Mouse (Mus musculus): Measurements from ENCODE around the gene Slc1a2.

Slc1a2 gene

DNA sequence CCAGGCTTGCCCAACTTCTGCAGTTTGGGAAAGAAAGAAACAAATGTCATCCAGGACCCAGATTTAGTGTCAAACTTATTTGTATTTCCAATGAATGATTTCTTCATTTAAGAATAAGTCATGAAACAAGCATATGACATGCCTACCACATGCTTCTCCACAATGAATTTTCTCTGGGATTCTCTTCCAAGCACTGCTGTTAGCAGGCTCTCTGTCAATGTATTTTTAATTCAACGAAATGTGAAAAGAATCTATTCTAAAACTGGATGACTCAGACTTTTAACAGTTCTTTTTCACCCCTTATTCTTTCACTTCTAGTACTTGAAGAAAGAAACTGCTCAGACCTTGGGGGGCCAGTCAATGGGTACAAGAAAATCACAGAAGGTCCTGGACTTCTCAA lies 24.4 kb upstream of the Slc1a2 start:
- Histone ChIP-seq H3K4me1 (replicated peaks; ENCODE audit: low read depth, low read length) (no peaks in the 10 kb centered on the region), H3K4me3 (replicated peaks; ENCODE audit: low read length) (no peak overlapping the region), H3K9me3 (ENCODE audit: low read length) (no peaks in the 10 kb centered on the region), H3K36me3 (ENCODE audit: insufficient read depth, low read length) (no peaks in the 10 kb centered on the region), H3K27me3 (ENCODE audit: insufficient read depth, low read length) (no peaks in the 10 kb centered on the region)
- TF ChIP-seq NANOG (IDR thresholded peaks at IDR 0.05; ENCODE audit: borderline replicate concordance, low read length): no peak
- TF ChIP-seq POU5F1 (IDR thresholded peaks at IDR 0.05; ENCODE audit: borderline replicate concordance, low read length): no peak
- no peak for TF ChIP-seq CTCF (conservative IDR thresholded peaks at IDR 0.05; ENCODE audit: low read length)

- TF ChIP-seq POU5F1 (IDR thresholded peaks at IDR 0.05; ENCODE audit: borderline replicate concordance, low read length): no peak
- TF ChIP-seq NANOG (IDR thresholded peaks at IDR 0.05; ENCODE audit: borderline replicate concordance, low read length): no peak
- TF ChIP-seq CTCF (conservative IDR thresholded peaks at IDR 0.05; ENCODE audit: low read length): no peak
- H3K9me3 ChIP-seq (ENCODE audit: low read length): no peaks in the 10 kb centered on the region
- no peaks in the 10 kb centered on the region for H3K27me3 ChIP-seq (ENCODE audit: insufficient read depth, low read length)
- H3K36me3 ChIP-seq (ENCODE audit: insufficient read depth, low read length): no peaks in the 10 kb centered on the region
- no peaks in the 10 kb centered on the region for H3K4me1 ChIP-seq (replicated peaks; ENCODE audit: low read depth, low read length)
- no peak overlapping the region for H3K4me3 ChIP-seq (replicated peaks; ENCODE audit: low read length)
These were observed 22.9 kb upstream of the Slc1a2 start for GRCm38 (mm10) chr2:102635523-102636060.

DNA sequence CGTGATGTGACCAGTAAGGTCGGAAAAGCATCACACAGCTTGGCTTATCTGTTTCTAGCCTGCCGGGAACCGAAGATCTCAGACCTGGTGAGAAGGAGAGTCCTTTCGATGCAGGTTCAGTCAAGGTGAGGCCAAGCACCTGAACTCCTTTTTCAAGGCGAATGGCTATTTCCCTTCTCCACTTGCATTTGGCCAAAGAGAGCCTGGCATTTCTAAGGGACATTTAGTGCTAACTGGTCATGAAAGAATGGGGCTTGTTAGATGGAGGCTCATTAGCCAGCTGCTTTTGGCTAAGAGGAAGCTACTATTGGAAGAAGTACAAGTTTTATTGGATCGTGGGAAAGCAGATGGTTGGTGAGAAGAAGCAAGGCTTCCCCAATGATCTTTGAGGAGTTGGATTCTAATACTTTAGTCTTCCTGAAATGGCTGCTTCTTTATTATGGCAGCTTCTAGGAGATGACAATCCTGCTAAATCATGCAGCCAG lies 22.3 kb upstream of the Slc1a2 start:
- TF ChIP-seq POU5F1 (IDR thresholded peaks at IDR 0.05; ENCODE audit: borderline replicate concordance, low read length) (no peak), NANOG (IDR thresholded peaks at IDR 0.05; ENCODE audit: borderline replicate concordance, low read length) (no peak), CTCF (conservative IDR thresholded peaks at IDR 0.05; ENCODE audit: low read length) (no peak)
- no peaks in the 10 kb centered on the region for H3K36me3 ChIP-seq (ENCODE audit: insufficient read depth, low read length)
- H3K4me1 ChIP-seq (replicated peaks; ENCODE audit: low read depth, low read length): no peaks in the 10 kb centered on the region
- no peak overlapping the region for H3K4me3 ChIP-seq (replicated peaks; ENCODE audit: low read length)
- no peaks in the 10 kb centered on the region for H3K27me3 ChIP-seq (ENCODE audit: insufficient read depth, low read length)
- no peaks in the 10 kb centered on the region for H3K9me3 ChIP-seq (ENCODE audit: low read length)

DNA sequence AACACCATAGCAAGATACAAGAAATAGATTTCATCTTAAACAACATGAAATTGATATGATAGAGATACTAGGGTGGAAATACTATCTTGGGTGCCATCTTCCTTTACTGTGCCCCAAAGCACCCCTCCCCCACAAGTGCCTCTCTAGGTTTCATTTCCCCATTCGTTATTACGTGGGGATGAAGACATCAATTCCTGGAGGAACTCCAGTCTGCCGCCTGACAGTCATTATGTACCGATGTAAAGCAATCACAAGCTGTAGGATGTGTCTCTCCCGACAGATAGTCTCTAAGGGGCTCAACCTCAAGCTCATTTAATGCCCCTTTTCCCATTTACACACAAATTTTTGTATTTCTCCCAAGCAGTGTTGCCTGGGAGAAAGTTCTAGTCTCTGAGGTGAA lies 20.3 kb upstream of the Slc1a2 start:
- Histone ChIP-seq H3K27me3 (ENCODE audit: insufficient read depth, low read length) (no peaks in the 10 kb centered on the region), H3K4me3 (replicated peaks; ENCODE audit: low read length) (no peak overlapping the region), H3K36me3 (ENCODE audit: insufficient read depth, low read length) (no peaks in the 10 kb centered on the region), H3K9me3 (ENCODE audit: low read length) (0 out of 2 replicates have a peak, but pooled peaks cover 7% of the 10 kb centered on the region), H3K4me1 (replicated peaks; ENCODE audit: low read depth, low read length) (no peaks in the 10 kb centered on the region)
- TF ChIP-seq POU5F1 (IDR thresholded peaks at IDR 0.05; ENCODE audit: borderline replicate concordance, low read length) (no peak), NANOG (IDR thresholded peaks at IDR 0.05; ENCODE audit: borderline replicate concordance, low read length) (no peak), CTCF (conservative IDR thresholded peaks at IDR 0.05; ENCODE audit: low read length) (no peak)

DNA sequence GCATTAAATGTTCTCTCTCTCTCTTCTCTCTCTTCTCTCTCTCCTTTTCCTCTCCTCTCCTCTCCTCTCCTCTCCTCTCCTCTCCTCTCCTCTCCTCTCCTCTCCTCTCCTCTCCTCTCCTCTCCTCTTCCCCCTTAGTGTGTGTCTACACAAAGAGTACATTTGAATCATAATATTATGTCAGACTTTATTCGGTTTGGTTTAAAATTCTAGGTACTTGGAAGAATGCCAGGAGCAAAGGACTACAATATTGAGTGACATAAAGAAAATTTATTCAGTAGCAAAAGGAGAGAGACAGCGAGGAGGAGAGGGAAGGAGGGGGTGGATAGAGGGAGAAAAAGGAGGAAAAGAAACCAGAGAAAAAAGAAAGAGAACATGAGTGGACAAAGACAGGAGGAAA lies 19.8 kb upstream of the Slc1a2 start:
- no peak for TF ChIP-seq NANOG (IDR thresholded peaks at IDR 0.05; ENCODE audit: borderline replicate concordance, low read length)
- TF ChIP-seq POU5F1 (IDR thresholded peaks at IDR 0.05; ENCODE audit: borderline replicate concordance, low read length): no peak
- TF ChIP-seq CTCF (conservative IDR thresholded peaks at IDR 0.05; ENCODE audit: low read length): no peak
- Histone ChIP-seq H3K36me3 (ENCODE audit: insufficient read depth, low read length) (no peaks in the 10 kb centered on the region), H3K4me1 (replicated peaks; ENCODE audit: low read depth, low read length) (no peaks in the 10 kb centered on the region), H3K4me3 (replicated peaks; ENCODE audit: low read length) (no peak overlapping the region), H3K9me3 (ENCODE audit: low read length) (0 out of 2 replicates have a peak, but pooled peaks cover 7% of the 10 kb centered on the region), H3K27me3 (ENCODE audit: insufficient read depth, low read length) (no peaks in the 10 kb centered on the region)

DNA sequence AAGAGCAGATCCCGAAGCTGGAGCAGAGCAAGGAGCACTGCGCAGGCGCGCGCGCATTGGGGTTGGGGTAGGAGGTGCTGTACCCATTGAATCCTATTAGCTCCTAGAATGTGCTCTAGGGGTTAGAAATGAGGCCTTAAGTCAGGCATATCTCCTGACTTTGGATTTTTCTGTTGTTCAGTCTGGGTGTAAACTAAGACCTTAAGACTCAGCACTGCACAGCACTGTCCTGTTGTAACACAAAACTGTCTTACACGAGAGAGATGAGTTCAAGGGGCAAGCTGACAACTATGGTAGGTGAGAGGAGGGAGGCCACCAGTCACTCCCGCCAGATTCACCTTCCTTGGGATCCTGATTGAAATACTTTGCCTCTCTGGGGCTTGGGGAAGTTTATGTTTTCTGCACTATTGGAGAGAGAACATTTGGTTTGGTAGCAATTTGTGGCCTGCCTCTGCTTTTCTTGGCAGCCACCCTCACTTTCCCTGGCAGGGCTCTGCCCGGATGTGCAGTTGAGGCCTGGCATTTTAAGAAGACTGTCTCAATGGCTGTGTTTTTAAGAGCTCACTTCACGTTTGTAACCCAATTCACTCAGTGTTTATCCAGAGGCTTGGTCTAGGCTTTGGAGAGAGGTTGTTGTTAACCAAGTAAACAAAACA lies 9.5 kb upstream of the Slc1a2 start:
- no peaks in the 10 kb centered on the region for H3K36me3 ChIP-seq (ENCODE audit: insufficient read depth, low read length)
- H3K27me3 ChIP-seq (ENCODE audit: insufficient read depth, low read length): no peaks in the 10 kb centered on the region
- no peaks in the 10 kb centered on the region for H3K4me1 ChIP-seq (replicated peaks; ENCODE audit: low read depth, low read length)
- H3K9me3 ChIP-seq (ENCODE audit: low read length): no peaks in the 10 kb centered on the region
- TF ChIP-seq NANOG (IDR thresholded peaks at IDR 0.05; ENCODE audit: borderline replicate concordance, low read length): no peak
- no peak for TF ChIP-seq CTCF (conservative IDR thresholded peaks at IDR 0.05; ENCODE audit: low read length)
- no peak for TF ChIP-seq POU5F1 (IDR thresholded peaks at IDR 0.05; ENCODE audit: borderline replicate concordance, low read length)
- no peak overlapping the region for H3K4me3 ChIP-seq (replicated peaks; ENCODE audit: low read length)

DNA sequence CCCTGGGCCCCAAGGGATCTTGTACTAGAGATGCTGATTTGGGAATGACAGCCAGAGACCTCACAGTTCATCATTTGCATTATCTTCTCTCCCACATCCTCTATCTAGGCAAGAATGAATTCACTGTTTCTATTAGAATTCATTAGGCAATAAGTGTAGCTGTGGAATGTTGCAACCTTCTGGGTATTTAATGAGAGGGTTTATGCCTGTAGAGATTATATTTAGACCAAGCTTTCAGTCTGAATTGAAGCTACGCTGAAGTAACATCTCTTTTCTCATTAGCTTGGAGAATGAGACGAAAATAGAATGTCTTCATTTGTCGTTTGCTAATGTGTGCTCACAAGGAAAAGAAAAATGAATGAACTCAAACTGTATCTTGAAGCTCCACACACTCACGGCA lies 8.1 kb upstream of the Slc1a2 start:
- no peaks in the 10 kb centered on the region for H3K36me3 ChIP-seq (ENCODE audit: insufficient read depth, low read length)
- H3K4me3 ChIP-seq (replicated peaks; ENCODE audit: low read length): no peak overlapping the region
- H3K27me3 ChIP-seq (ENCODE audit: insufficient read depth, low read length): no peaks in the 10 kb centered on the region
- no peak for TF ChIP-seq CTCF (conservative IDR thresholded peaks at IDR 0.05; ENCODE audit: low read length)
- no peak for TF ChIP-seq POU5F1 (IDR thresholded peaks at IDR 0.05; ENCODE audit: borderline replicate concordance, low read length)
- TF ChIP-seq NANOG (IDR thresholded peaks at IDR 0.05; ENCODE audit: borderline replicate concordance, low read length): no peak
- H3K4me1 ChIP-seq (replicated peaks; ENCODE audit: low read depth, low read length): no peaks in the 10 kb centered on the region
- no peaks in the 10 kb centered on the region for H3K9me3 ChIP-seq (ENCODE audit: low read length)

DNA sequence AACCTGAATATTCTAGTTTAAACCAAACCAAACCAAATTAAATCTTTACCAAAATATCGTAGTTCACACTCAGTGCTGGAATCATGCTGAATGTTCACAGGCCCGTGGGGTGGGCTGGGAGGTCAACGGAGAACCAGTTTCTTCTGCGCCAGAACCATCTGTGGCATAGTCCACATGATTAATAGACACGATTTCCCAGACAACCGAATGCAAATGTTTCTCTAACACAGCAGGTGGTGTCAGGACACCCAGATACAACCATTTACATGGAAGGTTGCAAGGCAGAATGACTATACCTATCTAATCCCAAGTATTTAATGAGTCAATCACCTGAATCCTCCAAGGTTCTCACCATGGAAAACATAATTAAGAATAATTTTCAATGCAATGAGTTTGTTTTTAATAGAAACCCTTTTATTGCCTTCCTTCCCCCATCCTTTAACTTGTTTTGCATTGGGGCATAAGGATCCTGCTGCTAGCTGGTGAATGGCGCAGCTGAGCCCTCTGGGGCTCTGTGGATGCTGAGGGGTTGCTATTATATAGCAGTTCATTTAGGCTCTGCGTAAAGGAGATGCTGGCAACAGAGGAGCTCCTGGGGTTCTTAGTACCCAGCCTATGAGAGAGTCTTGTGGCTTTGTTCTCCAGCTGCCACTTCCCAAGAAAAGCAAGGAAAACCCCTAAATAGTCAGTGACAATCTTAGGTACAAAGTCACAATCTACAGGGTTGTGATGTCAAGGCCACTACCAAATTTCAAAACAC lies 2.3 kb upstream of the Slc1a2 start:
- H3K4me3 ChIP-seq (replicated peaks; ENCODE audit: low read length): no peak overlapping the region
- peaks cover 16% of the 10 kb centered on the region for H3K4me1 ChIP-seq (replicated peaks; ENCODE audit: low read depth, low read length)
- no peaks in the 10 kb centered on the region for H3K36me3 ChIP-seq (ENCODE audit: insufficient read depth, low read length)
- H3K9me3 ChIP-seq (ENCODE audit: low read length): no peaks in the 10 kb centered on the region
- TF ChIP-seq CTCF (conservative IDR thresholded peaks at IDR 0.05; ENCODE audit: low read length) (no peak), NANOG (IDR thresholded peaks at IDR 0.05; ENCODE audit: borderline replicate concordance, low read length) (no peak), POU5F1 (IDR thresholded peaks at IDR 0.05; ENCODE audit: borderline replicate concordance, low read length) (no peak)
- peaks cover 44% of the 10 kb centered on the region for H3K27me3 ChIP-seq (ENCODE audit: insufficient read depth, low read length)
